Mouse (Mus musculus) T-cell, adult 66 days (primary cell): ENCODE results near the gene Speer4e. TPM values are rescaled to one million over a fixed set of nuclear protein-coding genes. Genes with fewer than 3 reads are reported as not detected.

Experiments
- total RNA-seq, 2 experiments: library from RNA; stranded (reverse); gene quantifications; 3 replicates in 1 of 2; 4 replicates in 1 of 2; pipeline ENCODE4 v1.2.4; 2023

Speer4e gene
- not detected for total RNA-seq

GRCm38 (mm10) chr5:14938329-14938728 lies at the start of gene Speer4e:
TSS of gene Speer4e (minus strand) at chr5:14938429.

GRCm38 (mm10) chr5:14978835-14979234 lies 40.6 kb upstream of the Speer4e start, which contains the start of gene Gm10354:
TSS of gene Gm10354 (minus strand) at chr5:14978935.

DNA sequence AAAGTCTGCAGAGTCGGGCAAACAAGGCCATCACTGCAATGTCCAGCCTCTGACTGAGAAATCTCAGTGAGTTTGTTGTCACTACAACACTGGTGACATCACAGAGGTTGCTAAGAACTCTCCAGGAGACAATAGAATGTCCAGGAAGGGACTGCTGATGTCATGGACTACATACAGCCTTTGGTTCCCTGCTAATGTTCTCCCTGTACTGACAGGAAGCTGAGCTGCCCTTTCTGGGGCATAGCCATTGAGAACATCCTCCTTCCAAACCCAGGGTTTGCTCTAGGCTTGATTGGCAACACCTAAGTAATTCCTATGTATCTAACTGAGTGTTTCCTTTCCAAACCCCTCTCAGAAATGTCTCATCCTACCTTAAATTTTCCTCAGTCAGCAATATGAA lies 23.4 kb downstream of the Speer4e start, which contains the start of gene Gm9758:
Gene Gm9758, minus strand, starts transcription at position 101 of the 400 bp plus-strand sequence.

Other genes with a start within 250 kb of the Speer4e start
- not detected for gene Gm9758, start 23.5 kb downstream of the Speer4e start, total RNA-seq
- gene Gm10354, start 40.5 kb upstream of the Speer4e start, total RNA-seq, result not detected
- not detected for gene Gm17019, start 94.6 kb upstream of the Speer4e start, total RNA-seq